12 mouse cellular contexts compared by ENCODE assay signal in genomic region chr13:112063409-112064111, GRCm38 (mm10).
DNase-seq lines count a peak whose midpoint lies in the region; ATAC-seq and TF ChIP-seq lines count a peak whose summit lies in the region.
"Had no signal": no experiment of that assay in that cellular context is flagged by ENCODE, and none has a peak within 500 bp of the region (broad histone marks: within the 10 kb centered on the region; RNA-seq: fewer than 3 reads in every experiment).

No protein-coding gene starts in this region.

- peak; percentile 18 for DNase-seq in midbrain, embryonic 14.5 days
- DNase-seq in midbrain, postnatal 0 days (ENCODE audit: low spot score): no peak
- DNase-seq in embryo, embryonic 11.5 days (ENCODE audit: low read depth, low spot score): peak; percentile 35
- DNase-seq in ovary, postnatal 10 days (ENCODE audit: low spot score): no peak
- DNase-seq in frontal cortex, postnatal 36 days (ENCODE audit: low spot score in 2 of 2): no peak
- DNase-seq in lung, postnatal 36 days: no peak
- no peak for DNase-seq in spleen, postnatal 4 days (ENCODE audit: low spot score in 2 of 2)
- DNase-seq: cerebellum, adult 11 months; right cerebral cortex, postnatal 25 days had no signal

- H3K9me3 ChIP-seq in midbrain, embryonic 14.5 days (ENCODE audit: control insufficient read depth, low read length): no peaks in the 10 kb centered on the region
- H3K9me3 ChIP-seq in midbrain, postnatal 0 days (ENCODE audit: low read length): no peaks in the 10 kb centered on the region
- H3K9me3 ChIP-seq: hindbrain, embryonic 10.5 days; liver, embryonic 15.5 days had no signal

- no peaks in the 10 kb centered on the region; the same call in 1 of the 2 replicates for H3K4me1 ChIP-seq in midbrain, embryonic 14.5 days (ENCODE audit: control insufficient read depth, insufficient read depth, low read length)
- no peaks in the 10 kb centered on the region for H3K4me1 ChIP-seq in midbrain, postnatal 0 days (ENCODE audit: insufficient read depth, low read length)

- no peak for ATAC-seq in midbrain, embryonic 14.5 days (ENCODE audit: low FRiP score, low TSS enrichment)
- no peak for ATAC-seq in midbrain, postnatal 0 days (ENCODE audit: low FRiP score)
- ATAC-seq in megakaryocyte progenitor cell, adult 5-6 weeks (replicated peaks; ENCODE audit: poor library complexity): peak; percentile 72

- no peak overlapping the region for H3K4me2 ChIP-seq in midbrain, embryonic 14.5 days (ENCODE audit: low read length)
- H3K4me2 ChIP-seq in midbrain, postnatal 0 days (ENCODE audit: low read depth, low read length, poor library complexity, severe bottlenecking): no peak overlapping the region
- H3K4me2 ChIP-seq: liver, embryonic 15.5 days had no signal

- H3K4me3 ChIP-seq in midbrain, embryonic 14.5 days (replicated peaks; ENCODE audit: low read depth, low read length): no peak overlapping the region
- H3K4me3 ChIP-seq in midbrain, postnatal 0 days (ENCODE audit: low read depth, low read length): no peak overlapping the region
- H3K4me3 ChIP-seq: hindbrain, embryonic 10.5 days; liver, embryonic 15.5 days had no signal

- H3K9ac ChIP-seq in midbrain, embryonic 14.5 days (replicated peaks; ENCODE audit: low read length): no peak overlapping the region
- H3K9ac ChIP-seq in midbrain, postnatal 0 days (replicated peaks; ENCODE audit: low read length, poor library complexity, severe bottlenecking): no peak overlapping the region
- H3K9ac ChIP-seq: liver, embryonic 15.5 days had no signal

- TF ChIP-seq CTCF in midbrain, postnatal 0 days (IDR thresholded peaks at IDR 0.05): no peak

- H3K27me3 ChIP-seq in midbrain, embryonic 14.5 days (ENCODE audit: control insufficient read depth, insufficient read depth, low read length): no peaks in the 10 kb centered on the region
- no peaks in the 10 kb centered on the region for H3K27me3 ChIP-seq in midbrain, postnatal 0 days (ENCODE audit: insufficient read depth, low read length)

- WGBS in midbrain, embryonic 14.5 days: 75% methylated on average over 11 of the region's 11 CpGs
- 75% methylated on average over 11 of the region's 11 CpGs for WGBS in midbrain, postnatal 0 days

- H3K27ac ChIP-seq in midbrain, embryonic 14.5 days (replicated peaks; ENCODE audit: low read depth, low read length): no peak overlapping the region
- H3K27ac ChIP-seq in midbrain, postnatal 0 days (ENCODE audit: low read depth, low read length): no peak overlapping the region
- H3K27ac ChIP-seq: hindbrain, embryonic 10.5 days; liver, embryonic 15.5 days had no signal

- H3K36me3 ChIP-seq in midbrain, embryonic 14.5 days (ENCODE audit: control insufficient read depth, insufficient read depth, low read length): no peaks in the 10 kb centered on the region
- no peaks in the 10 kb centered on the region for H3K36me3 ChIP-seq in midbrain, postnatal 0 days (ENCODE audit: insufficient read depth, low read length)
- H3K36me3 ChIP-seq: hindbrain, embryonic 10.5 days; liver, embryonic 15.5 days had no signal

Comparison
In these comparisons a context has a peak if more than half of its experiments do, and no peak if none do; other contexts are left out.
1. DNase-seq: peak in midbrain, embryonic 14.5 days (single experiment) and embryo, embryonic 11.5 days (single experiment); none in midbrain, postnatal 0 days (single experiment), ovary, postnatal 10 days (single experiment), frontal cortex, postnatal 36 days (0 of 2), lung, postnatal 36 days (single experiment) and spleen, postnatal 4 days (0 of 2).